Mouse (Mus musculus): ENCODE data around the gene Ddx10.

GRCm38 (mm10) chr9:53268036-53268435 lies 20.2 kb upstream of the Ddx10 start:
- TF ChIP-seq CTCF (IDR thresholded peaks at IDR 0.05; ENCODE audit: extremely low read depth, insufficient read depth, low read length): no peak
- TF ChIP-seq POLR2A (IDR thresholded peaks at IDR 0.05; ENCODE audit: extremely low read depth, insufficient read depth, low read length): no peak
